Mouse (Mus musculus) frontal cortex, adult 2 months (tissue): Measurements from ENCODE around the gene Ppp3ca. TPM values are rescaled to one million over a fixed set of nuclear protein-coding genes. Genes with fewer than 3 reads are reported as not detected.
A peak's percentile ranks its signal among the peaks of the same experiment; 100 is the strongest.

ENCODE experiments used
- DNase-seq, 2 experiments: peaks; one replicate each; pipeline ENCODE4 v3.0.0; 2022; ENCODE audit warnings: low spot score in 1 of 2; ENCODE audit errors: extremely low spot score in 1 of 2
- polyA plus RNA-seq: library from polyadenylated mRNA; depleted of rRNA; stranded (reverse); fragments of >200 nt; gene quantifications from 2 replicates; pipeline ENCODE4 v1.2.3, GENCODE M21; 2012

The Ppp3ca gene
- polyA plus RNA-seq, 1 experiment, result 403 TPM

GRCm38 (mm10) chr3:136969796-136970195, 299.9 kb downstream of the Ppp3ca start:
- DNase-seq, result peak in 1 of 2 experiments; percentile 34

- DNase-seq, result no peak
These were observed 307.9 kb downstream of the Ppp3ca start for GRCm38 (mm10) chr3:136977859-136978258.

- DNase-seq, result no peak
These were observed 311.1 kb downstream of the Ppp3ca start for GRCm38 (mm10) chr3:136980915-136981588.

- no peak for DNase-seq
These were observed 311.6 kb downstream of the Ppp3ca start for GRCm38 (mm10) chr3:136981589-136981924.

- no peak for DNase-seq
These were observed 312.1 kb downstream of the Ppp3ca start for GRCm38 (mm10) chr3:136982021-136982420.

GRCm38 (mm10) chr3:136986096-136986881, 316.4 kb downstream of the Ppp3ca start:
- DNase-seq, result no peak
